Mouse (Mus musculus) frontal cortex, adult (tissue): ENCODE measurements around the gene Rbfox3.

Experiments
- ATAC-seq: cut with Nextera tagmentation; 2 replicates; pipeline ENCODE4 v1.9.2; 2017; ENCODE audit warnings: mild to moderate bottlenecking, moderate library complexity, mixed read lengths; ENCODE audit not compliant: low TSS enrichment

Rbfox3 gene

GRCm38 (mm10) chr11:118508341-118508740, 403.1 kb downstream of the Rbfox3 start:
- ATAC-seq = no peak

- ATAC-seq = peak; percentile 15; the same call in 1 of the 2 replicates
These were observed 403.5 kb downstream of the Rbfox3 start for GRCm38 (mm10) chr11:118507904-118508303.

GRCm38 (mm10) chr11:118507095-118507494, 404.3 kb downstream of the Rbfox3 start:
- ATAC-seq = no peak

- ATAC-seq = peak; percentile 55
These were observed 407.3 kb downstream of the Rbfox3 start for GRCm38 (mm10) chr11:118504180-118504454.

- no peak for ATAC-seq
These were observed 407.8 kb downstream of the Rbfox3 start for GRCm38 (mm10) chr11:118503418-118504179.

DNA sequence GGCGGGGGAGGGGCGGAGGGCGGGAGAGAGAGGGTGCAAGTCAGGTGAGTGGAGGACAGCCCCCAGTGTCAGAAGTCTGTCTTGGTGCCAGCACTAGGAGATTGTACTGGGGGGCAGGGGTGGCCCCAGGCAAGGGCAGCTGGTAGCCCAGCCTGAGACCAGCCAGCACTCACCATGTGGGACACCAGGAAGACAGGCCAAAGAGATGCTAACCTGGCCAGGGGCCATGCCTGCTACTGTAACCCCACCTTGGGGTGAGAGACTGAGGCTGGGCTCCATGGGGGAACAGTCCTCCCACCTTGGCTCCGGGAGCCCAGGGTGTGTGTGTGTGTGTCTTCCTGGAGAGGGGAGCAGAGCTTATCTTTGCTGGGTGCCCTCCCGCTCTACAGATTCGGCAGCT, 408.4 kb downstream of the Rbfox3 start:
- no peak for ATAC-seq

- ATAC-seq = no peak
These were observed 415.2 kb downstream of the Rbfox3 start for GRCm38 (mm10) chr11:118496066-118496689.

GRCm38 (mm10) chr11:118495065-118495464, 416.3 kb downstream of the Rbfox3 start:
- peak; percentile 74 for ATAC-seq

GRCm38 (mm10) chr11:118494001-118494737, 417.2 kb downstream of the Rbfox3 start:
- no peak for ATAC-seq

- ATAC-seq = no peak
These were observed 417.9 kb downstream of the Rbfox3 start for GRCm38 (mm10) chr11:118493458-118493857.

- ATAC-seq = no peak
These were observed 420.2 kb downstream of the Rbfox3 start for GRCm38 (mm10) chr11:118491230-118491629.

DNA sequence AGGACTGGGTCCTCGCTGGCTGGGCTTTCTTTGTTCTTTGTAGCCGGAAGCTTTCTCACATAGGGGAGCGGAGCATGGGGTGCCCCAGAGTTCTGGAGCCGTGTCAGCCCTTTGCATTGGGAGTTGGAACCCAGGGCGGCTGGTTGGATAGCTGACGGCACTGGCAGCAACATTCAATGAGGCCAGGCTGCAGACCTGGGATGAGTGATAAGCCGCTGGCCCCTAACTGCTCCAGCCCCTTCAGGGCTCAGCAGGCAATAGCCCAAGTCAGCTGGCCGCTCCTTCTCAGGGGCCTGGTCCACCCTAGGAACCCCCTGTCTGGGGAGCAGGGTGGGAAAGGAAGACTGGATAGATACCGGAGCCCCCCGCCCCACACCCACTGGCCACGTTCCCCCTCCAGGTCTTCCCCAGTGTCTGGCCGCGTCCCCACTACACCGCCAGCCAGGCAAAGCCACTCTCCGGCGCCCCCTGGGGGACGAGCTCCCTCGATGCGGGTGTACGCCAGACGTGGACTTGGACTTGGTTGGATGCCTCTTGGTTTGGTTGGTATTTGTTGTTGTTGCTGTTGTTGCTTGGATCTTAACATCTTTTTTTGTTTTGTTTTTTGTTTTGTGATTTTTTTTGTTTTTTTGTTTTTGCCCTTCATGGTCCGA, 420.7 kb downstream of the Rbfox3 start:
- ATAC-seq = no peak

- ATAC-seq = no peak
These were observed 422.5 kb downstream of the Rbfox3 start for GRCm38 (mm10) chr11:118488907-118489270.

GRCm38 (mm10) chr11:118488191-118488906, 423.0 kb downstream of the Rbfox3 start:
- no peak for ATAC-seq

- ATAC-seq = peak; percentile 3; the same call in 1 of the 2 replicates
These were observed 424.3 kb downstream of the Rbfox3 start for GRCm38 (mm10) chr11:118486881-118487772.

GRCm38 (mm10) chr11:118486281-118486680, 425.1 kb downstream of the Rbfox3 start:
- ATAC-seq = no peak

DNA sequence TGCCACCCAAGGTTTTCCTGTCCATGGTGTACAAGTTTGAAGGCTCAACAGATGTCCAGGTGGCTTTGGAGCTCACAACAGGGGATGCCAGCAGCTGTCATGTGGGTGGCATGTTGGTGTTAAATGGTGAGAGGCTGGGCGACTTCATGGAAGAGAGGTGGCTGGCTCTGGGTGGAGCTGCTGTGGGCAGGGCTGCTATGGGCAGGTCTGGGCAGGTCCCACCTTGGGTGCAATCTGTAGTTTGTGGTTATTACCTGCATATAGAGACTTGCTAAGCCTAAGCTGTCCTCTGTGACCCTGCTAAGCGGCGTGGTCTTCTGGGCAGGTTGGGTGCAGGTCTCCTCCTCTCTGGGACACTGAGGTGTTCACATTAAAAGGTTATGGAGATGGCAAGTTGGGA, 425.6 kb downstream of the Rbfox3 start:
- 0 out of 2 replicates have a peak, but pooled peaks have one; percentile 0 for ATAC-seq

GRCm38 (mm10) chr11:118485338-118485737, 426.1 kb downstream of the Rbfox3 start:
- ATAC-seq = peak; percentile 25

GRCm38 (mm10) chr11:118484169-118484568, 427.2 kb downstream of the Rbfox3 start:
- no peak for ATAC-seq

GRCm38 (mm10) chr11:118481751-118482150, 429.6 kb downstream of the Rbfox3 start:
- no peak for ATAC-seq

DNA sequence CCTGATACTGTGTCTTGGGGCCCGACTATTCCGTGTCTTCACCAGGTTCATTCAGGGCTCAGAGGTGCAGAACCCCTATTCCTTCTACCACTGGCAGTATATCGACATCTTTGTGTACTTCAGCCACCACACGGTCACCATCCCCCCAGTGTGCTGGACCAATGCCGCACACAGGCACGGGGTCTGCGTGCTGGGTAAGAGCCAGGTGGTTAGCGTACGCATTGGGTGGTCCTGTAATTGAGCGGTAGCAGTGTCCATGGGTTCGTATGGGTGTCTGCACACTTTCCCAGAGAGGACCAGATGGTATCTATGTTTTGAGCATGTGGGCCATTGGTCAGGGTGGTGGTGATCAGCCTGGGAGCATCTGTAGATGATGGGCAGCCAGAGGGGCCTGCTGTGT, 430.2 kb downstream of the Rbfox3 start:
- ATAC-seq = no peak
